Mouse (Mus musculus) forelimb bud, embryonic 11.5 days (tissue): ENCODE data around the gene Elmo1.

ENCODE experiments used
- DNase-seq: peaks from one replicate; pipeline ENCODE4 v3.0.0-alpha.2; 2012; ENCODE audit warnings: low read depth, low spot score

Elmo1 gene

DNA sequence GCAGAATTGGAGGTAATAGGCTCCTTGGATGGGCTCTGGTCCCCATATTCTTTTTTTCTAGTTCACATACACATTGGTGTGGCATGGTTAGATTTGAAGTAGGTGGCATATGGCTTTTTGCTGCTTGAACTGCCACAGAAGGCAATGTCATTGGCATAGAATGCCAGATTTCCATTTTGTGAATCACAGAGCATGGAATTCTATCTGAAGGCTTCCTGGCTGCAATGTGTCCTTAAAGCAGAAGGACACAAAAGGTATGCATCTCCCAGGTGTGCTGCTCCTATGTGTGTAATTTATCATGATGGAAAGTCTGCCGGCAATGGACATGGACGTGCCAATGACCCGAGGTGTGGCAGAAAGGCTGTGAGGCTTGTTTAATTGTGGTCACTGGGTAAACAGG lies 371.2 kb downstream of the Elmo1 start:
- no peak for DNase-seq

DNA sequence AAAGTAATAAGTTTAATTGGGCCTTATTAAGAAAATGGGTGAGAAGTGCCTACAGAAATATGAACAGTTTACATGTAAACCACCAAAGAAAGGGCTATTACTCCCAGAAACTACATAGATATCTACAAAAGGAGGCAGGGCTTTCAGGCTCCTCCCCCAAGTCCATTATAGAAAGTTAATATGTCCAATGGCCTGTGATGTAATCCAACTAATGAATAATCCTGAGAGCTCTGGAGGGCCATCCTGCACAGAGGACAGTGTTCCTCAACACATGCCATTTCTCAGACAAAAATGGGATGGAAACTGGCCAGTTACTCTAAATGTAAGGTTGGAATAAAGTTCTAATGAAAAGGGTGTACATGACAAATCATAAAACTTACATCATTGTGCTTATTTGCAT lies 373.8 kb downstream of the Elmo1 start:
- no peak for DNase-seq

DNA sequence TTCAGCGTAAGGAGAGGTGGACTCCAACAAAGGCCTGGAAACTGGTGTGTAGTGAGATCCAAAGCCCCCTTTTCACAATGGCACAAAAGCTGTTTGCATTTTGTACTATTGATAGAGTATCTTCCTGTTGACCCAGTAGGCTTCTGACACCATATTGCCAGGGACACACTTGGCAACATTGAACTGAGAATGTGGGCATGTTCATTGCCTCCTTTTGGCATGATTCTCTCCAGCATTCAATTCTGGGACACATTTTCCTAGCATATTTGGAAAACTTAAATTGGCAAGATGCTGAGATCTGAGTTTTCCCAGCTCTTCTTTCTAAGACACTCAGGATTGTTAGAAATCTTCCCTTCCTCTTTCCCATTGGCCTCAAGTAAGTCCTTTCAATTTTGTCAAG lies 377.0 kb downstream of the Elmo1 start:
- DNase-seq = no peak

DNA sequence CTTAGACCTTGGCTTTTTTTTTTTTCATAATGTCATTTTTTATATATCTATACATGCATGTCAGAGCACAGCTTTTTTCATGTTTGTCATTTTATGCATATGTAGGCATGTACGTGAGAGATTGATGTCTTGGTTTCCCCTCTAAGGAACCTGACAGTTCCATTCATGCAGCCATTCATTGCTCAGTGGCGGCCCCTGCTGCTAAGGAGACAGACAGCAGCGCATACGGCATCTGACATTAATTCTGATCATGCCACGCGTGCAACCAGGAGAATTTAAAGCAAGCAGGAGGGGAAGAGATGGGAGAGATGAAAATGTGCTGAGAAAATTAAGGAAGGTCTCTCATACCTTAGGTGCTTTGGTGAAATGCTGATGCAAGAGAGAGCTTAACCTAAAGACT lies 381.3 kb downstream of the Elmo1 start:
- peak; percentile 40 for DNase-seq

DNA sequence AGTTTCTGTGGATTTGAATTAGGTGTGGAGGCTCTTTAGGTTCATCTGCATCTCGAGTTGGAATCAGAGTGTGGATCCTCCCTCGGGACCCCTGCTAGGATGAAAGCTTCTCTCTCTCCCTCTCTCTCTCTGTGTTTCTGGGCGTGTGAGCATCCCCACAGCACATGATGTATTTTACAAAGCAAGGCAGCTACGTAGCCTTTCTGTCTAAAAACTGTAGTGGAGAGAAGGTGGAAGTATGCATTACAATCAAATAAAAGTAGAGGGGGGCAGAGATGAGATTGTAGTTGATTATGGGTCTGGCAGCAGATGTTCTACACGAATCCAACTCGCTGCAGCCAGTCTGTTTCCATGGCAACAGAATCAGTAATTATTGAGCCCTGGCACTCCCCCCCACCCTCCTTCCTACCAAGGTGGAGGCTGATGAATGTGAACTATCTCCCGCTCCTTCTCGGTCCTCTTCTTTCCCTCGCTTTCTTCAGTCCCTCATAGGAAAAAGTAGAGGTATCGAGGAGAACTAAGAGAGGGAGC lies 382.0 kb downstream of the Elmo1 start:
- DNase-seq = no peak

DNA sequence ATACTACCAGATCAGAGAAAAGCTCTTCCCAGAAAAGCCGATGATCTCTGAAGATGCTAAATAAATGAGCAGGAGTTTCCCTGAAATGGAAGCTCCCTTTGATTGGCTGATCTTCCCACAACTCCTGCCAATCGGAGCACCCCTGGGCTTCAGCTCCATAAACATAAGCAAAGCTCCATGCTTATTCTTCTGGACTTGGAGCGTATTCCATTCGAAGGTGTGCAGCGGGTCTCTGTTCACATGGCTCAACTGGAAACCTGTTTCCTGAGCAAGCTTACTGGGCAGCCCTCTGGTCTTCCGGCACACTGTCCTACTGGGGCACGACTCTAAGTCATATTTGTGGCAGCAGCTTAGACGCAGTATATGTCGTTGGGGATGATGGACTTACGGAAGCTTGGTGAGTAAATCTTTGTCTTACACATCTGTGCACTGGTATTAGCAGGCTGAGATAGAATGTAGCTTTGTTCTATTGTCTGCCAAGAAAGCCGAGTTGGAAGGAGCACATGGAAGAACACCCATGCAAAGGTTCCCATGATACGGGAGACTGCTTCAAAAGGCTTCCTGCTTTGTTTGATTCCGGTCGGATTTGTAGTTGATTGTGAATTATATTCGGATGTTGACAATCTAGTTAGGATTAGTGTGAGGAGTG lies 382.6 kb downstream of the Elmo1 start:
- DNase-seq = no peak

DNA sequence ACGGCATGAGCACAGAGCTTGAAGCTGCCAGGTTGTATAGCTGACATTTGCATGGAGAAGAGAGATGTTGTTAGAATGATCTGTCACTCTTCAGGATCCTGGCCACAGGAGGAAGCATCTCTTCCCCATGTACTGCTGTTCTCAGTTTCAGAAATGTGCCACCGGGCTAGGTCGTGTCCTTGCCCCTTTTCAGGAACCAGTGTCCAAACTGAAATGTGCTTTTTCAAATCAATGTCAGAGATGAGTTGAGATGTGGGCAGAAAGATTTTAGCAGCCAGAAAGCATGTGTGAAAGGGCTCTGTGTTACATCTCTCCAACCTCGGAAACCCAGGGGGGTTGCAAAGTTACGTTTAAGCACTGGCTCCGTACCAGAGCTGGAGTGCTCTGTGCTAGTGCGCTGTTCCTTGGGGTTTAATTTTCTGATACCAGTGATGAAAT lies 383.3 kb downstream of the Elmo1 start:
- no peak for DNase-seq

DNA sequence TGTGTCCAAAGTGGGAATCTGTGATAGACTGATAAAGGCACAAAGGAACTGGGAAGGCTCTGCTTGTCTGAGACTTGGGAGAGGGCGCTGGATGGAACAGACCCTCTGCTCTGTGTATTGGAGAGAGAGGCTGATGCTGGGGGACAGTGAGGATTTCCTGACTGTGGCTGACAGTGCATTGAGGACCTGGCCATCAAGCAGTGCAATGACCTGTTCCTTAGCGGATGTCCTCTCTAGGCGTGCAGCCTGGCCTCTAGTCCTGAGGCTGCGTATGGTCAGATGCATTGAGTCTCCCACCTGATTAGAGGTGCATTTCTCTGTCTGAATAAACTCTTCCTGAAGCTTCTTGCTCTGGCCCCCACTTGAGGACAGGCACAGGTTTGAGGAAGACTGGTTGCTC lies 384.2 kb downstream of the Elmo1 start:
- DNase-seq = no peak

DNA sequence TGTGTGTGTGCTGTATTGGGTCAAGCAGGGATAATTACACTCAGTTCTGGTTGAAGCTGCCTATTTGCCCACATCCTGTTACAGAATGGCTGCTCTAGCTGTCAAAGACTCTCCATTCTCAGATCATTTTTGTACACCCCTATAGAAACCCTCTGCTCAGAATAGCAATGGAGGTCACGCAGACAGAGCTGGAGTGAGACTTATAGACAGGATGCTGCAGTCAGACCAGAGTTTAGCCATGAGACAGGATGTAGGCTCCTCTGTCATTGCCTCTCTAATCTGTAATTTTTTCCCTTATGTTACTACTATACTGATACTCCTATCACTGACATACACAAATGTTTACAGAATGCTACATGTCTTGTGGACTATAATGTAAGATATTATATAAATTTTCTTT lies 391.4 kb downstream of the Elmo1 start:
- DNase-seq = no peak

DNA sequence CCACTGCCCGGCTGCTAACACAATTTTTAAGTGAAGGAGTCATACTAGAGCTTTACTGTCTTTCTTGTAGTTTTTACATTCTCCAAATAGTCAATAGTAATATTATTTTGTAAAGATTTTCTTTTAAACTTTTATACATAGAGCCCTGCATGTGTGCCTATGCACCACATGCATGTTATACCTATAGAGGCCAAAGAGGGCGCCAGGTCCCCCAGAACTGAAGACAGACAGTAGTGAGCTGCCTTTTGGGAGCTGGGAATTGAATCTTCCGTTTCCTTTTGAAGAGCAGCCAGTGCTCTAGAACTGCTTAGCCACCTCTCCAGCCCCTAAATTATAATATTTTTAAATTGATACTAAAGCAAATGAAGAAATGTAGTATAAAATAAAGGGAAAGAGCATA lies 398.7 kb downstream of the Elmo1 start:
- no peak for DNase-seq

DNA sequence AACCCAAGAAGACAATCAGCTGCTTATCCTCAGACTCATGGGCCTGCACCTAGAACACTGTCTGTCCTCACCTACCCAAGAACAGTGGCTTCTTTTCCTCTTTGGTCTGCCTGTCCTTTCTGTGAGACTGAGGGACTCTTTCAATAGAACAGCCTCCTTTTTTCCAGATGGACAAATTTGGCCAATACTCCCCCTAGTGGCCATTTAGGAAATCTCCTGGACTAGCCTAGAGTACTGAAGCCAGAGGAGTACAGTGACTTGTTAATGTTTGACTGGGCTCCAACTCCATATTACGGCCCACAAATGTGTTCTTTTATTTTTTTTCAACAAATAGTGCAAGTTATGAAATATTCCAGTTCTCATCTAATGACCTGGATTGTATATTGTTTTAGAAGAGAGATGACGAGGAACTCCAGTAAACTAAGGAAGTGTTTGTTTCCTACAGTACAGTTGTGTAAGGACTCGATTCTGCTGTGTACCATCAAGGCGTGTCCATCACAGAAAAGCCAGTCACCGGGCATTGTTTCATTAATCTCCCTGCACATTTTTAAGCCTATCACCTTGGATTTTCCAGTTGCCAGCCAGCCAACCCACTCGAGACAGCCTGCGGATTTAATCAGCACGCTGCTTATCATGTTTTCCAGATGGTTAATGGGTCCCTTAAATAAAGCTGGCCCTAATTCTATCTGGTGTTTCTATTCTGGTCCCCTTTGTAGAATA lies 399.5 kb downstream of the Elmo1 start:
- DNase-seq = peak; percentile 48

DNA sequence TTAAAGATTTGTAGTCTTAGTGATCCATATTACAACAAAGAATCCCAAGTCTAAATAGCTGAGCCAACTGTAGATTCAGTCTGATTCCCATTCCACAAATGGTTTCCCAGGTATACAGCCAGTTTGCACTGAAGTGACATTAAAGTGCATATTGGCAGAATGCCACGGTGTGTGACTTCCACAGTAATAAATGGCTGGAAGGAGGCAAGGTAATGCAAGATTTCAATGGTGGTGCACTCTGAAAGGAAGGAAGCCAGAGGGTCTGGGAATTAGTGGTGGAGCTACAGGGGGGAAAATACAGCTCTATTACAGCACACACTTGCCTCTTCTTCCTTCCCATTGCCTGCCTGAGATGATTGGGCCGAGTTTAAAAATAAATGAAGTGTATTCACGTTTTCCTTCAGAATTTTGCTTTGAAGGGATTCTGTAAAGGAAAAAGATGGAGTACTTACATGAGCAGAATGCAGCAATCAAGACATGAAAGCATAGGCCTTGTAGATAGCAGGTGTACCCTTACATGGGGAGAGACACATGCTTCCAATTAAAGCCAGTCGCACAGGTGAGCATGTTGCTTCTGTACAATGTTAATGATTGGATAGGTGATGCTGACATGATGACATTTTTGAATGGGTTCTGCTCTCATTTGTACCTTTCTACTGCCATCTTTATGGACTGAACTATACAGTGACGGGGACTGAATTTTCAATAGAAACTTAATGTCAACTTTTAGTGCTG lies 400.6 kb downstream of the Elmo1 start:
- DNase-seq = no peak

DNA sequence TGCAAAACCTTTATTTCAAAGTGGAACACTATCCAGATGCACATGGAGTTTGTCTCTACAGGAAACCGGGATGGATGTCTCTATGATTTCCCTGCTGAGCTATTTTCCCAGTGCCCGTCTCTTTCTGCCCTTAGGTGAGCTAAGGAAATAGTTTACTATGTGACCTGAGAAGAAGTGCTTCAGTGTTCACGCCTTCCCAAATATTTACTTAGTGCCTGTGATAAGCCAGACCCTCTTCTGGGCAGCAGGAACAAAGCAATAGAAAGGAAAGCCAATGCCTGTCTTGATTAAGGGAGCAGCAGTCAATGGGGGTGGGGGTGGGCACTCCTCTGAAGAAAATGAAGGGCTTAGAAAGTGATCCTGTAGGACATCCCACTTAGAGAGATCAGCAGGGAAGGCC lies 401.3 kb downstream of the Elmo1 start:
- DNase-seq = no peak

DNA sequence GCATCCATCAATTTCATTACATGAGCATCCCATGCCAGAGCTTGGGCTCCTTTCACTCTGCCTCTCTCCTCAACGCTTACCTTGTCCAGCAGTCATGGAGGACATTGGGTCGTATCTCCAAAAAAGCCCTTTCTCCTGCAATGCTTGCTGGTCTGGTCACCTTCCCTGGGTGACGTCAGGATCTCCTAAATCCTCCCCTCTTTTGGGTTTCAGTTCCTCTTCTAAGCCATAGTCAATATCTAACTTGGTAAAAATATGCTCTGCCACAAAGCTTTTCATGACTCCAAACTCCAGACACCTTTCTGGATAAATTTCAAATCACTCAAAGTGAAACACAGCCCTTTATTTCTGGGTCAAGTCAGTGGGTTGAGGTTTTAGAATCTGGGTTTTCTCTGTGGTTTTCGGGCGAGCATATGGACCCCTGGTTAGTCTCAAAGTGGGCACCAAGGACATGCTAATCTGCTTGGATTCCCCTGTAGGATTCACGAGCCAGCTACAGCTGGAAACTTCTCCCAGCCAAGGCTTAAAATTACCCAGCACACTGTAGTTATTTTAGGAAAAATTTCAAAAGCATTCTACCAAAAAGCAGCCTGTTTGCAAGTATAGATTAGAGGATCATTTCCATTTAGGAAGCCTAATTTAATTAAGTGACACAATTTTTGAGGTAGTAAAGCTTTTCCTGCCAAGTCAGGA lies 403.8 kb downstream of the Elmo1 start:
- no peak for DNase-seq

DNA sequence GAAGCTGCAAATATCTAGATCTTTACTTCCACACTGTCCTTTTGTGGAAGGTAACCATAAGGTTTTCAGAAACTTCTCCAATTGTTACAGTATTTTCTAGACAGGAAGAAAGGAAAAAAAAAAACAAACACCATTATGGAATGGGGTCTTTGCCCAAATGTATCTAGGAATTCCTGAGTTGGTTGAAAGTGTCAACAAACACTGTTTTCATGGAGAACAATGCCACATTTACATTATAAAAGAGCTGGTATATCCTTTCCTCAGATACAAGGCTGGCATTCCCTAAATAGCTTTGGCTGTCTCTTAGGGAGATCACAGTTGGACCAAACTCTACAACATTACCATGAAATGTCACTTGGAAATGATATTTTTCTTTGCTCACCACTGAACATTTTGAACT lies 411.5 kb downstream of the Elmo1 start:
- DNase-seq = no peak

DNA sequence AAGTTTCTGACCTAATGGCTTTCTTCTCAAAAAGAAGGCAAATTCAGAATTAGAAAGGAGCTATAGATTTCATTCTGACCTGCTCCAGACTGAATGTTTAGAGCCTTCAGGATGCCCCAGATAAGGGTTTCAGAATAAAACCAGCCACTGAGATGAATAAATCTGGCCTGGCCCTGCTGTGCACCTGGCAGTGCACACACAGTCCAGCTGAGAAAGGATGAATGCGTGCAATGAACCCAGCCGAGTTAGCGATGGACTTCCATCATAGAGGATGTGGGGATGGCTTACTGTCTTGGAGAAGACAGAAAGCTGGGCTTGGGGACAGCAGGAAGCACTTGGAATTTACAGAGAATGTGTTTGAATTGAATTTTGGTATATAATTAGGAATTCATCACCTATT lies 413.0 kb downstream of the Elmo1 start:
- DNase-seq = no peak

DNA sequence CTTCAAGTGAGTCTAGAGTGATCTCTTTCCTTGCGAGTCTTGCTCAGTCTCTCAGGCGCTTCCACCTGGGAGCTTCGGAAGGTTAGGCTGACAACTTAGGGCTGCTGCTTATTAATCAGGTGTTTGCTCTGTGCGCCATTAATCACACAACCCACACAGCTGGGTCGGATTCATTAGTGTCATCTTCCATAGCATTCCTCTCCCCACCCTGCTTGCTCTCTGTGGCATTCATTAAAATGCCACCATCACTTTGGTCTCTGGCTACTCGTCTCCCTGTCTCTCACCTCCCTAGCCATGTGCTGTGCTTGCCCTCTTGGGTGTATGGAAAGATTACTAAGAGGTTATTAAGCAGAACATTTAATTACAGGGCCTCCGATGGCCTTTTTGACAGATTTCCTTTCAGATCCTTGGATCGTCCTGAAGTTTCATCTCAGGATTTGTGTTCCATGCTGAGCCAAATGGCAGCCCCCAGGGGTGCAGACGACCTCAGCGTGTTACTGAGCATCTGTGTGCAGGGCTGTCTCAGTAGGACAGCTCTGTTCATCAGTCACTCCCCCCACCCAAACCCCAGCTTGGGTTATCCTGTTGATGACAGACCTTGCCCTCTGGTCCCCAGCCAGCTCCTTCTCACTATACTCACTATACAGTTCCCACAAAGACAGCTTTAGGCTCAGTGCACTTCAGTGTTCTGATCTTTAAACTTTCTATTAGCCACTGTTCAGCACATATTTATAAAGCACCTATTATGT lies 417.2 kb downstream of the Elmo1 start:
- DNase-seq = no peak

DNA sequence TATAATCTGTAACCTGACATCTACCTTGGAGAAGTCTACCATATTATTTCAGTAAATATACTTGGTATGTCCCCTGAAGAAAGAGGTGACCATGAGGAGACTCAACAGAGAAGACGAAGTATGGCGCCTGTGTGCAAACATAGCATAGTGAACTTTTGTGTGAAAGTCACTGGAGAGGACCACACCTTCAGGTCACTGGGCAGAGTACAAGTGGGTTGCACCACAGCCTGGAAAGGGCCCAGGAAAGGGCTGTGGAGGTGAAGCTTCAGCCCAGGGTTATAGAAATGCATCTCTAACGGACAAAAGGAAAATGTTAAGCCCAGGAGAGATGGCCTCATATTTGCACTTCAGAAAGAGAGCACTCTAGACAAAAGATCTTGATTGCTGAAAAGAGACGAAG lies 420.6 kb downstream of the Elmo1 start:
- DNase-seq = no peak

DNA sequence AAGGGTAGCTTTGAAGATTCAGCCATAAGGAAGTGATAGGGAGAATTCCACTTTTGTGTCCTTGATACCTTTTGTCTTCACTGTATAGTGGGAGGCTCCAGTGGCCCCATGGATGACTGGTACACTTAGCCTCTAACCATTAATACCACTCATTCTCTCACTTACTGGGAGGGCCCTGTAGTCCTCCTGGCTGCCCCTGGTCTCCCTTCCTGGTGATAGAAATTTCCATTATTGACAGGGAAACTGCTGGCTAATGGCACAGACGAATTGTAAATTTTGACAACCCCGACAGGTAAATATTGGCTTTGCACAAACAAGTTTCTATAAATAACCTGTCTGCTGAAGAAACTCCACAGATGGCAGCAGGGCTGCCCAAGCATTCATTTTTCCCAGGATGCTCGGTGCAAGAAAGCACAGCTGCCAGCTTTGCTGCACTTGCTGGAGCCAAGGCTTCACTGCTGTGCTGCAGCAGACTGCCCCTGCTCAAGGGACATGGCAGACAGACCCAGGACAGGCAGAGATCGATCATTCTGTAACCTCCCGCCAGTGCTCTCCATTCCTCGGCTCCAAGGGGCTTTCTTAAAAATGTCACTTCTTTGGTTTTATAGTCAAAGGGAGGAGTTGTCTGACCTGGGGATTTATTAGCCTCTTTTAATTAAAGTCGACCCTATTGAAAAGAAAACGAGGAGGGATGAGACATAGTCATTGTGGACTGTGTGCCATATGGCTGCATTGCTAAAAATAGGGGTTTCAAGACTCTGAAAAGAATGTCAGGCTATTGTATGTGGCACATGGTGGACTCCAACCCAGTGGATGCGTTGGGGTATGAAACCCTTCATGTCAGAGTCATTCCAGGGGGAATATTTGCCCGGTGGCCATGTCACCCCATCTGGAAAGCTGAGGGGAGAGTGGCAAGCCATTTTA lies 422.2 kb downstream of the Elmo1 start:
- no peak for DNase-seq

DNA sequence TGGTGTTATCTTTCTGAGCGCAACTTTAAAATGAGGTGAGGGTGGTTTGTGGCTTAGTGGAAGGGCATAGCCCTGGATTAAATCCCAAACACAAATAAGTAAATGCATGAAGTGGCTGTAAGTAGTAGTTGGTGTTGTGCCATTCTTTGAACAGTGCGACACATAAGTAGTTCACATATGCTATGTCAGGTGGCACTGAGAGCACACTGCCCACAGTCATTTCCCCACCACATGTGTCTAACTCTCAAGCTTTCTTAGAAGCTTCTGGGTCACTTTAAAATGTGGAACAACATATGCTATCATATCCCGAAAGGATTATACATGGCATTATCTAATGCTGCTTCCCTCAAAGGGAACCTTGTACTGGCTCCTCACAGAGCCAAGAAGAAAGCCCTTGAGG lies 424.3 kb downstream of the Elmo1 start:
- DNase-seq = no peak
